Mouse (Mus musculus) megakaryocyte progenitor cell, adult 5-6 weeks (primary cell): ENCODE measurements at regions not wholly inside any gene's neighbourhood (a gene's known extent, or its start where the extent isn't known, plus 50 kb on each side); places are given as distances from the start of the nearest gene placed in this dataset.
A peak's percentile ranks its signal among the peaks of the same experiment; 100 is the strongest.

ENCODE experiments used
- ATAC-seq: replicated peaks from 2 replicates; pipeline ENCODE4 v1.8.0; 2016; ENCODE audit warnings: mild to moderate bottlenecking, moderate TSS enrichment, inconsistent platforms; ENCODE audit not compliant: poor library complexity

DNA sequence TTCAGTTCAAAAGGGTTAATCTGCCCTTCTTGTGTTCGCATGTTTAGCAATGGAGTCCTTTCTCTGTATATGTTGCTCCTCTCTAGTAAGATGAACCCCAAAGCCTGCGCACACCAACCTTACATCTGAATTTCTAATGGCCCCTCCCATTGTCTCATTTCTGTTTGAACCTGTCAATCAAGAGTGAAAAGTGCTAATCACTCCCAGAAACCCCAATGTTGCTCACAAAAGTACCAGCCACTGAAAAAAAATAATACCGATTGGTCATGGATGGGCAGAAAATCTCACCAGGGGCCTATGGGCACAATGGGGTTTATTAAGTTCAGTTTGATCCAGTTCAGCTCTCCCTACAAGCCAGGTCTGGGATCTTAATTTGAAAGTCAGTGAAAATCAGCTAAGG lies 302.1 kb upstream of the Adgrl2 start:
- no peak for ATAC-seq

DNA sequence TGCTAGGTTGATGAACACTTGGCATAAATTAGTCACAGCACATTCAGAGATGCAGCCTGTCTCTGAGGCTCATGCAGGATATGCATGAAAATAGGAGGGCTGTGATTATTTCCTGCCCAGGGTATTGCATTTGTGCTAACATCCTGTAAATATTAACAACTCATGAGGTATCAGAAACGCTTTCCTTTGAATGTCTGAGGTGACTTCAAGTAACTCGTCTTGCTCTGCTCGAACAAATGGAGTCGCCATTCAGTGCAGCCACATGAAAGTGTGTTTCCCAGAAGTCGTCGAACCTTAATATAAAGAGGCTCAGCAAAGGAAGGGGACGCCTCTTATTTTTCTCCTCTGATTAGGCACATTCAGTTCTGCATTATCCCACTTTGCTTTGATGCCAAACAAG lies 301.1 kb upstream of the Adgrl2 start:
- no peak for ATAC-seq

DNA sequence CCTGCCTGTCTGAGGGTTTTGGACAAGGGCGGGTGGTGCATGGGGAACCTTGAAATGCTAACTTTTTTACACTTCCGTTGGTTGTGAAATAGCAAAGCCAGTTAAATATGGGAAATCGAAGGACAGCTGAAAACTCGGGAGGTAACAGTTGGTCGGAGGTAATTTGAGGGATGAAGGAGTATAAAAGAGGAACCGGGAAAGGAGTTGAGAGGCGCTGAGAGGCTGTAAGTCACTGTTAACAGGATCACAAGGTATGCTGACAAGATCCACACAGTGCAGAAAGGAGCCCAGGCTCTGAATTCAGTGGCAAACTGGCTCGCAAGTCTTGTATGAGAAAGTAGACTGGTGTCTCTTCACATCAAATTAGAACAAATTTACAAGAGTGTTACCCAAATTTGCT lies 299.9 kb upstream of the Adgrl2 start:
- peak; percentile 79 for ATAC-seq

DNA sequence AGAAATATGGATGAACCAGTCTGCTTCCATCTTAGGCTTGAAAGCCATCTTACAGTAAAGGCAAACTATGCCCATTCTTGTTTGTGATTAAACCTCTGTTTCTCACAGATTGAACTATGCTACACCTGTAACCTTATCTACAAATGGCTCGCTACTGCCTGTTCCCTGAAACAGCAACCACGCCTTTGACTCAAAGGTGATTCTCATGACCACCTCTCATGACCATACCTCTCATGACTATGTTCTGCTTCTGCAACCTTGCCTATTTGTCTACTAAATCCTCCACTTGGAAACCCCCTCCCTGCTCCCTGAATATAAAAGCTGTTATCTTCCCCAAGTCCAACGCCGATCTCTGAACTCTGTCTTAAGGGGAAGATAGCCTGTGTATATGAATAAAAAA lies 296.7 kb upstream of the Adgrl2 start:
- ATAC-seq, result no peak

DNA sequence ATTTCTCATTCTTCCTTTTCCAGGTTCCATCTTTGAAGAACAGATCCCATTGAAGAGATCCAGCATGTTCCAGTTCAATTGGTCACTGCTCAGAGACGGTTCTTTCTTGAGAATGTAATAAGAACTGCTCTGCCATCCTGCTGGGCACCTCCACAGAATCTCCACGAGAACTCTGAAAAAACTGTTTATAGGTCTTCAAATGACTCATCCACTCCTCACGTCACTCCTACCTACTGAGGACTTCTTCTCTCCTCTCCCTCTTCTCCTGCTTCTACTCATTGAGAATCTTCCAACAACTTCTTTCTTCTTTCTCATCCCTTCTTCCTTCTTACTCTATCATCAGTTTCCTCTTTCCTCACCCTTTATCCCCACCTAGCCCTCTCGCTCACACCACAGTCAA lies 294.6 kb upstream of the Adgrl2 start:
- no peak for ATAC-seq

DNA sequence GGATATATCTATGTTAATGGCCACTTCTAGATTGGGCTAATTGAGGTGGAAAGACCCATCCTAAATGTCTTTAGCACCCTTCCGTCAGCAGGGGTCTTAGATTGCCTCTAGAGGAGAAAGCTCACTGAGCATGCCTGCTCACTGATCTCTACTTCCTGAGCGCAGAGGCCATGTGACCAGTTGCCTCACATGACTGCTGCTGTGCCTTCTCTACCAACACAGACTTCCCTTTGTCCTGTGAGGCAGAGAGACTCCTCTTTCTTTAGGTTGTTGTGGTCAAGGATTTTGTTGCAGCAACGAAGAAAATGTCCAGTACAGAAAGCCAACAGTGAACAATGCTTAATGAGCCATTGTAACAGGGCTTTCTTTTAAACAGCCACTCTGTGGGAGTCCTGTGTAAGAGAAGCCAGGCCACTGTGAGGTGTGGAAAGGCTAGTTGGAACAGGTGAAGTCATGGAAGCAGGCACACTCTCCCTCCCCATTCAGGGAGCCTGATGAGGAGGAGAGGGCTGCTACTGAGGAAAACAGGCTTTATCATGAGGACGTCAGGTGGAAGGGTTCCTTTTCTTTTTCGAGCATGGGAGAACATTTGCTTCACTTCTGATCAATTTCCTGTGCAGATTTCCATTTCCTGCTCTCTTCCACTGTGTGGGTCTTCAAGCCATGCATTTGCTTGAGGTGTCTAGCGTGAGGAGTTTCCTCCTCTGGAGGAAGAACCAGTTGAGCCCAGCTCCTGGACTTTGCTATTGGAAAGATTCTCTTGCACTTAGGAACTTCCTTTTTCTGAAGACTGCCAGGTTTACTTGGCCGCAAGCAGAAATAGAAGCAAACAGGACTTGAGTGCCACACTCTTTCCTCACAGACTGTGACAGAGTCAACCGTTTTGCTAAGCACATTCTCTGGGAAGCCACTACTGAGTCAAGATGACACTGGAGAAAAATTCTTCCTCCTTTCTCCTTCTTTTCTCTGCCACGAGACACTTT lies 290.7 kb upstream of the Adgrl2 start:
- ATAC-seq, result peak; percentile 81

DNA sequence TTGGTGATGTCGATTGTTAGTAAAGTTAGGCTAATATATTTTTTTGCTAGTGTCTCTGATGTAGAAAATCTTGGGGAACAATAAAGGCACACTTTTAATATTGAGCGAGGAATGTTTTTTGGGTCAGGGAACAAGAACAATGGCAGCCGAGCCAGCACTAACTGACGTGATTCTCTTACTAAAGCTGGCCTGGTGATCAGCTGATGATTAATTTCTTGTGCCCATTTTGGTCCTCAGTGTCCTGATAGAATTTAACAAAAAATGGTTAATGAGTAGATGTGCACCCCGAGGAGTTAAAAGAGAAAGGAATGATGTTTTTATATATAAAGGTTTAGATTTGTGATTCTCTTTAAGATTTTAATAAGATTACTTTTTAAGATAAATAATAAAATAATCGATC lies 289.0 kb upstream of the Adgrl2 start:
- no peak for ATAC-seq

DNA sequence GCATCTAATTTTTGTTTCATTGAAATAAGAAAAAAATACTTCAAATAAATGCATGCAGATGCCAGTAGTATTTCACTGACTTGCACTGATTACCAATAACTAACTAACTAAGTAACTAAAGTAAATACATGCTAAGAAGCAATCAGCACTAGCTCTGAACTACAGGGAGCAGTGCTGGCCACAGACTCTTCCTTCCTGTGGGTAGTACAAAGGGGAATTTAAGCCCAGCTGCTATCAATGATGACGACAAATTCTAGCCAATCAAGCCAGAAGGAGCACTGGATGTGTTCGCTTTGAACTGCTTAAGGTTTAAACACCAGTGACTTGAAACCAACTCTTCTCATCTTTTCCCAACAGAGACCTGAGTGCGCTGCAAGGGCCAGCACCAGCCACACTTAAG lies 287.5 kb upstream of the Adgrl2 start:
- peak; percentile 24 for ATAC-seq

DNA sequence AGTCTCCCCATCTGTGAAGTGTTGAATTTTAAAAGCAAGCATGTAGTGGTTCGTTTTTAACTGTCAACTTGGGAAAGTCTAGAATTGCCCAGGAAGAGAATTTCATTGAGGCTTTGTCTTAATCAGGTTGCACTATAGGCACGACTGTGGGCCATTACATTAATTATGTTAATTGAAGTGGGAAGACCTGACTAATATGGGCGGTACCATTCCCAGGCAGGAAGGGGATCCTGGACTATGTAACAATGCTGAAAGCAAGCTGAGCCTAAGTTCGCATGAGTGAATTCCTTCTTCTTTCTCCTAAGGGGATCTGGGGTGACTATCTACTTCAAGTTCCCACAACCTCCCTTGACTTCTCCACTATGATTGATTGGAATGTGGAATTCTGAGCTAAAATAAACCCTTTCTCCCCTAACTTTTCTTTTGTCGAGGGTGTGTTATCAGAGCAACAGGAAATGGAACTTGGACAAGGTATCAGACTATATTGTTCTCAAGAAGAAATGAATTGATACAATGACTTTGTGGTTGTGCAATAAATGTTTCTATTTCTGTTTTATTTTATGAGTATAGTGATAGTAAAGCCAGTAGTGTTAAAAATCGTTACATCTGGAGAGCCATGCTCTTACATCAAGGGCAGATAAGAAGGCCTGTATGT lies 285.2 kb upstream of the Adgrl2 start:
- ATAC-seq, result no peak

DNA sequence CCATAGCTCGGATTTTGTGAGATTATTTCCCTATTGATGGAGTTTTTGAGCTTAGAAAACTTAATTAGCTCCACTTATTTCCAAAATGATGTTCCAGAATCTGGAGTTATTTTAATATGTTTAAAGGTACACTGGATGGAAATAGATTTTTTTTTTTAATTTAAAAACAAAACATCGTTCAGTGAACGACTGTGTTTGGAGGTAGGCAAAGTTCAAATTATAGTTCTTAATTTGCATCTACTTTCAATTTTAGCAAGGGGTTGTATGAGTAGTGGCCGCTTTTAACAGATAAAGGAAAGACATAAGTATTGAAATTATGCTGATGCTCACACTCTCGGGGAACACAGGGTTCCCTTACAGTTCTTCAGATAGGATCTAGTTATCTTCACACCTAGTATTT lies 284.6 kb upstream of the Adgrl2 start:
- no peak for ATAC-seq

DNA sequence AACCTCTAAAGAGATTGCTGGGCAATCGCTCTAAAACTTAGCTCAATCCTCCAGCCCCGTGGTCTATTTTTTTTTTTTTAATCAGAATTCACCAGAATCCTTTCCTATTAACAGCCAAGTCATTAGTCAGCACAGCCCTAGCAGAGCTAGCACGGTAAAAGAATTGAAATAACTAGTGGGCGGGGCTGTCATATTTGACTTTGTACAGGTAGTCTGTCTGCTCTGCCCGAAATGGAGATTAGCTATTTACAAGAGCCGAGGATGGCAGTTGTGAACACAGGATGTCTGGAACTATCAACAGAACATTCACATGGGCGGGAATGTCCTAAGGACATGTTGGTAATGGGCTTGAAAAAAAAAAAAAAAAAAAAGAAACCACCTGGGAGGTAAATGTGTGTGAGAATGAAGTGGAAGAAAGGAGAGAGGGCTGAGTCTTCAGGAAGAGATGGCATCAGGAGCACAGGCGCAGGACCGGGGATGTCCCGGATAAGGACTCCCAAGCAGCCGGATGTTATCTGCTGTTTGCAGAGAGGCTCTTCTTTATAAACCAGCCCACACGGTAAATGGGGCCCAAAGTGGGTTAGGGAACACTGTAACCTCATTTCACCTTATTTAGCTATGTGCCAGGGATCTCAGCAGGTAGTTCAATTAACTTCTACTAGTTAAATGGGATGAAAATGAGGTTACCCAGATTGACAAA lies 283.8 kb upstream of the Adgrl2 start:
- peak; percentile 78 for ATAC-seq

DNA sequence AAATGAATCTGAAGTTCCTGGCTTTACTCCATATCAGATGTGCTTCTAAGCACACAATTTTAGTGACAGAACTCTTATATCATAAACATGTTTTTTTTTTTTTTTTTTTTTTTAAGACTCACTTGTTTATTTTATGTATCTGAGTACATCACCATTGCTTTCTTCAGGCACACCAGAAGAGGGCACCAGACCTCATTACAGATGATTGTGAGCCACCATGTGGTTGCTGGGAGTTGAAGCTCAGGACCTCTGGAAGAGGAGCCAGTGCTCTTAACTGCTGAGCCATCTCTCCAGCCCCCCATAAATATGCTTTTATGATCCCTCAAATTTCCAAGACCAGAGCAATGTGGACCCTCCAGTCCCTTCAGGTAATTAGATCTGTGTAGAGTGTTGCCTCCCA lies 280.1 kb upstream of the Adgrl2 start:
- no peak for ATAC-seq

DNA sequence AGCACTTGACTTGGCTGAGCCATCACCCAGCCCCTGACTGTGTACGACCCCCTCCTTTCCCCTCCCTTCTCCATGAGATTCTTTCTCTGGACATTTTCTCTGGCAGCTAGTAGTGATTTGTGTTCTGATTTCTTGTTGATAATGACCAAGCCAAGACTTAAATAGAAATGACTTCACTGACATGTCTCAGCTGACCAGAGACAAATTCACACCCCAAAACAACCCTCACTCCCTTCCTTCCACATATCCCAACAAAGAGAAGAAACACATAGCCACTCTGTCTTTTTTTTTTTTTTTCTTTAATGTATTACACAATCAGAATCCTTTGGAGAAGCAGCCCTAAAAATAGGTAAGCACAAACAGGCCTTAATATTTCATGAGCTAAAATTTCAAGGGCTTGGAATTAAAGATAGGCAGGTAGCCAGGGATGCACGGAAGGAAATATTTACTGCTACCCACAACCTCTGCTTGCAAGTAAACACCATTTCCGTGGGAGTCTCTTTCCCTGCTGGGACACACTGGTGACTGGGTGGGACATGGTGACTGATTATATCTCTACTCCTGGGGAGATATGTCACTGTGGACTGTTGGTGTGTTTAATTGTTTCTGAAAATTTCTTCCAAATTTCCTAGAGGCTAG lies 272.1 kb upstream of the Adgrl2 start:
- ATAC-seq, result no peak

DNA sequence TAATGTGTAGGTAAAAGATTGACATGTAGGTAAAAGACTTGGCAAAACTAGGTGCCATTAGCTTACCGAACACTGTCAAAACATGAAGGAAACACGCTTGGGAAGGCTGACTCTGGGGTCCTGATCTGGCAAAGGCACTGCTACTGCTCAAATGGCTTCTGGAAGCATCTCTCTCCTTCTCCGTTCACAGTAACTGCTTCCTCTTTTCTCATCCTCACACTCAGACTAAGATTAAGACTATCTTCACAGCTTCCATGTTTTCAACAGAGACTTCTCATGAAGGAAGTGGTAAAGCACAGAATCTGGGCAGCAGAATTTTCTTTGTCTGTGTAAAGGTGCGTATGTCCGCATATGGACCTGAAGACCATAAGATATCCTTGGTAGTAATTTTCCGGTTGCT lies 271.4 kb upstream of the Adgrl2 start:
- ATAC-seq, result peak; percentile 85

DNA sequence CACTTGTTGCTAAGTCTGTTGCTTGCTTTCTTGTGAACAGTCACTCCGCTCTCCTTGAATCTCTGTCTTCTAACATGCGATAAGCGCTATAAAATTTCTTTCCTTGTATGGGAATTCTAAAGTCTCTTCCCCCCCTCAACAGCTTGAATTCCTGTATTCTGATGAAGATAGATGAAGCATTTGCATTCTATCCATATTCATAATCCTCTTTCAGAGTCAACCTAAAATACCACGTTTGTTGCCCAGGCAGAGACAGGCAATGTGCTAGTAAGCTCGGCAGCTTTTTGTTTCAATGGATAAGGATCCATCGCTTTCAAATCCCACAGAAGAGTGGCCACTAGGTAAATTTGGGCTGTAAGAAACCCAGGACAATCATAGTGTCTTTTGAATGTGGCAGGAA lies 268.5 kb upstream of the Adgrl2 start:
- no peak for ATAC-seq

DNA sequence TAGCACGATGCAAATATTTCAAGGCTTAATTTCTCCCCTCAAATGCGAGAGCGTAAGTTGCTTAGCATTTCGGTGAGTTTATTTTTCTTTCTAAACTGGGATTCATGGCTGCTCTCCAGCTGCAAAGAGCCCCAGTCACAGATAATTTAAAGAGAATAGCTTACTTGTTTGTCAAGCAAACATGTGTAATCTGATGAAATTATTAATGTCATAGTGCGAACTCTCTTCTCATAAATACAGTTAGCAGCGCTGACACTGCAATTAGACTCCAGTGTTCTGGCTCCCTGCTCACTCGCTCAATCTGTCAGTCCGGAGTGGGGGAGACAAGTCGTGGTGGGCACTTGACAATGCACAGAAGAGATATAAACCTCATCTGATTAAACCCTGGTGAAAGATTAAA lies 266.5 kb upstream of the Adgrl2 start:
- no peak for ATAC-seq

DNA sequence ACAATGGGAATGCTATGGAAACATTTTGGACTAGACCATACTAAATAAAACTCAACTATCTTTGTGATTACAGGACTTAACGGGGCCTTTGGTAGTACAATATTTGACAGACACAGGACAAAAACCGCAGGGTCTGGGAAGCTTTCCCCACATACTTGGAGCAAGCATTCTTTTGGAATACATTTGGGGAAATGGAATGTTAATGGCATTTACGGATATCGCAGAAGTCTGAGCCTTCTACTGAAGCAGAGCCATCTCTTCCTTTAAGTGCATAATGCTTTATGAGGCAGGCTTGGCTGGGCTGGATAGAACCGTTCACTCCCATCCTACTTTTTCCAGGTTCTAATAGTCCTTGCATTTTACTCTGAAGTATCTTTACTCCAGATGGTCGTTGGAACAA lies 262.7 kb upstream of the Adgrl2 start:
- ATAC-seq, result no peak

DNA sequence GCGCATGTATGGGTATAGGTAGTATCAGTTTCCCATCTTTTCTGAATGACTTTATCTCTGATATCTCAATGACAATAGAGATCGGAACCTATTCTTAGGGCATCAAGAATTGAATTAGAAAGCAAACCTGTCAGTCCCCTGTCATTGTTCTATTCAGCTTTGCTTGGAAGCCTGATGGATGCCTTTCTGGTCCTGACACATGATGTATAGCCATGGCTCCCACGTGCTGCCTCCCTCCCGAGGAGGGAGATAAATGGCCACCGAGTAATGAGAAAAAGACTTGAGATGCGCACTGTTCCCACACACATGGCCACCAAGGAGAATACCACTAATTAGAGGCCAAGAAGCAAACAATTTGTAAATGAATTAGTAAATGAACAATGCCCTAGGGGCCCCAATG lies 261.8 kb upstream of the Adgrl2 start:
- no peak for ATAC-seq

DNA sequence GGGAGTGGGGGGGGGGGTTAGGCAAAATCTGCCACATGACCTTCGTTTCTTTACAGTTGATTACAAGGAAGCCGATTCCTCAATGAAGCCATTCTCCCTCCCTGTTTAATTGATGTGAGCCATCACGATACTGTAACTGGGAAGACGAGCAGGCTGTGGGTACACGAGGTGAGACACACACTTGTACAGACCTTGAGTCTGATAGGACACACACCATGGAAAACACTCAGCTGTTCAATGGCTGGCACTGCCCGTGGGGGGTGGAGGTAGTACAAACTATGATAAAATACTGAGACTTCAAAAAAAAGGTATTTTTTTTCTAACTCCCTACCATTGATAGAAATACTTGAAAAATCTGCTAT lies 257.3 kb upstream of the Adgrl2 start:
- no peak for ATAC-seq

DNA sequence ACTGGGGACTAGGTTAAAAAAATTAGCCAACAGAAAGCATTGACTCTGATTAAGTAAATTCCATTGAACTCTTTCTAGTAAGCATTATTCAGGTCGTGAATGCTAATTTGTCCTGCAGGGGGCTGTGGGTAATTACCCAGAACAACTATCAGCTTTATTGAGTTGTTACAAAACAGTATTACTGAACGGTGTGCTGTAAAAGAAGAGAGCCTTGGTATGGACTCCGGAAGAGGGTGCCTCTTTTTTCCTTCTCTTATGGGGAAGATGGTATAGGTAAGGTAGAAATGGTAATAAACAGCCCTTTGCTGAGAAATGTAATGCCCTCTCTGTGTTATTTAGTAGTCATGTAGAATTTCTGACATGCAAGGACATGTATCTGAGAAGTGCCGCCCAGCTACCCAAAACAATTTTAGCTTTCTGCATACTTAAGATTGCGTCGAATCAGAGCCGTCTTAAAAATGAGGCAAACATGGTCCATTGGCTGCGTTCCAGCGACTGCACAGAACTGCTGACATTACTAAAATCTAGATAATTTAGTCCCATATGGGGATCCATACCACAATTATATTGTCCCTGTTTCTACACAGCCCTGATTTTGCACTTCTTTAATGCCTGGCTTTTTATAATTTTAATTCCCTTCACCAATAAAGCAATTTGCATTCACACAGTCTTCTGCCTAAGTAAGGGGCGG lies 256.7 kb upstream of the Adgrl2 start:
- ATAC-seq, result peak; percentile 26; the same call in 1 of the 2 replicates

DNA sequence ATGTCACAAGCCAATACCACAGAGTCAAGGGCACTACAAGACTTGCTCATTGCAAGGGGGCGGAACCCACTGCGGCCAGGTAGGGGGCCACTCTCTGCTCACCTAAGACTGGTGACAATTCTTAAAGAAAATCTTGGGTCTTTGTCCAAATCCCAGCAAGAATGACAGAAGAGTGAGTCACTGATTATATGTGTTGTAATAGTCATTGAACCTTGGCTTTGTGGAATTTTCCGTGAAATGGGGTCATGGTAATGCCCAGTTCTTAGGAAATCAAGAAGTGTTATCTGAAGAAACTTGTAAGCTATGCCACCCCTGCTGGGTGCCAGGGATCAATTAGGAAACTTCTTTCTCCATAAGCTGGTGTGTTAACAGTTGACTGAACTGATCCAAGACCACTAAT lies 249.3 kb upstream of the Adgrl2 start:
- no peak for ATAC-seq
